In genomic region chr10:95313524-95313923, GRCm38 (mm10) we compare ENCODE assay signal across 12 mouse cellular contexts. TPM values are rescaled to one million over a fixed set of nuclear protein-coding genes. Genes with fewer than 3 reads are reported as not detected.
DNase-seq lines count a peak whose midpoint lies in the region; ATAC-seq and TF ChIP-seq lines count a peak whose summit lies in the region.
"Had no signal": no experiment of that assay in that cellular context is flagged by ENCODE, and none has a peak within 500 bp of the region (broad histone marks: within the 10 kb centered on the region; RNA-seq: fewer than 3 reads in every experiment).

No protein-coding gene starts in this region.

- no peak for TF ChIP-seq CTCF in liver, postnatal 0 days (IDR thresholded peaks at IDR 0.05; ENCODE audit: low read depth)
- no peak for TF ChIP-seq CTCF in midbrain, postnatal 0 days (IDR thresholded peaks at IDR 0.05)

- H3K4me1 ChIP-seq in liver, postnatal 0 days (ENCODE audit: insufficient read depth), result 0 out of 2 replicates have a peak, but pooled peaks cover 2% of the 10 kb centered on the region
- H3K4me1 ChIP-seq in liver, embryonic 11.5 days (replicated peaks; ENCODE audit: control insufficient read depth, insufficient read depth, low read length), result peaks cover 10% of the 10 kb centered on the region
- H3K4me1 ChIP-seq in midbrain, postnatal 0 days (ENCODE audit: insufficient read depth, low read length), result no peaks in the 10 kb centered on the region

- no peak overlapping the region for H3K4me2 ChIP-seq in liver, postnatal 0 days (ENCODE audit: low read depth, low read length)
- no peak overlapping the region for H3K4me2 ChIP-seq in liver, embryonic 11.5 days
- H3K4me2 ChIP-seq in midbrain, postnatal 0 days (ENCODE audit: low read depth, low read length, poor library complexity, severe bottlenecking), result no peak overlapping the region
- H3K4me2 ChIP-seq: midbrain, embryonic 13.5 days had no signal

- DNase-seq in liver, postnatal 0 days, result no peak
- no peak for DNase-seq in liver, embryonic 11.5 days (ENCODE audit: low spot score)
- DNase-seq in R1 (ENCODE audit: low read depth, low spot score), result peak; percentile 38
- DNase-seq in heart, postnatal 4 days, result peak; percentile 56
- peak; percentile 26 for DNase-seq in thymus, postnatal 25 days
- DNase-seq in right cerebral cortex, postnatal 36 days (ENCODE audit: low spot score in 2 of 2), result no peak
- no peak for DNase-seq in midbrain, postnatal 0 days (ENCODE audit: low spot score)
- DNase-seq in ovary, adult 18-20 months (ENCODE audit: low spot score), result no peak
- DNase-seq: cerebellum, postnatal 14 days; liver had no signal

- H3K9ac ChIP-seq in liver, postnatal 0 days (replicated peaks), result no peak overlapping the region
- no peak overlapping the region for H3K9ac ChIP-seq in liver, embryonic 11.5 days (ENCODE audit: low read depth, low read length)
- H3K9ac ChIP-seq in midbrain, postnatal 0 days (replicated peaks; ENCODE audit: low read length, poor library complexity, severe bottlenecking), result no peak overlapping the region
- H3K9ac ChIP-seq: midbrain, embryonic 13.5 days had no signal

- 65% methylated on average over 9 of the region's 9 CpGs for WGBS in liver, postnatal 0 days (ENCODE audit: insufficient replicate concordance)
- WGBS in liver, embryonic 11.5 days, result 57% methylated on average over 9 of the region's 9 CpGs
- 87% methylated on average over 9 of the region's 9 CpGs for WGBS in midbrain, postnatal 0 days

- no peak overlapping the region for H3K27ac ChIP-seq in liver, postnatal 0 days (ENCODE audit: low read depth)
- no peak overlapping the region for H3K27ac ChIP-seq in liver, embryonic 11.5 days (ENCODE audit: low read depth, low read length)
- H3K27ac ChIP-seq in midbrain, postnatal 0 days (ENCODE audit: low read depth, low read length), result no peak overlapping the region
- H3K27ac ChIP-seq: hindbrain, postnatal 0 days; midbrain, embryonic 13.5 days had no signal

- TF ChIP-seq EP300 in liver, postnatal 0 days (IDR thresholded peaks at IDR 0.05; ENCODE audit: low read depth), result no peak

- peaks cover 5% of the 10 kb centered on the region; the same call in 1 of the 2 replicates for H3K36me3 ChIP-seq in liver, postnatal 0 days (replicated peaks; ENCODE audit: insufficient read depth, low read length)
- H3K36me3 ChIP-seq in liver, embryonic 11.5 days (ENCODE audit: control insufficient read depth, insufficient read depth, low read length), result no peaks in the 10 kb centered on the region
- H3K36me3 ChIP-seq in midbrain, postnatal 0 days (ENCODE audit: insufficient read depth, low read length), result no peaks in the 10 kb centered on the region
- H3K36me3 ChIP-seq: midbrain, embryonic 13.5 days had no signal

- peak; percentile 44; the same call in 1 of the 2 replicates for ATAC-seq in liver, postnatal 0 days
- ATAC-seq in liver, embryonic 11.5 days (replicated peaks; ENCODE audit: low FRiP score), result no peak
- no peak for ATAC-seq in midbrain, postnatal 0 days (ENCODE audit: low FRiP score)
- ATAC-seq: hindbrain, postnatal 0 days; midbrain, embryonic 13.5 days had no signal

- no peaks in the 10 kb centered on the region for H3K27me3 ChIP-seq in liver, postnatal 0 days (ENCODE audit: insufficient read depth, low read length)
- H3K27me3 ChIP-seq in liver, embryonic 11.5 days (replicated peaks; ENCODE audit: control insufficient read depth, insufficient read depth, low read length), result no peaks in the 10 kb centered on the region
- H3K27me3 ChIP-seq in midbrain, postnatal 0 days (ENCODE audit: insufficient read depth, low read length), result no peaks in the 10 kb centered on the region

- H3K9me3 ChIP-seq in liver, postnatal 0 days (ENCODE audit: low read length), result no peaks in the 10 kb centered on the region
- no peaks in the 10 kb centered on the region for H3K9me3 ChIP-seq in liver, embryonic 11.5 days (ENCODE audit: control insufficient read depth, low read length)
- H3K9me3 ChIP-seq in midbrain, postnatal 0 days (ENCODE audit: low read length), result no peaks in the 10 kb centered on the region
- H3K9me3 ChIP-seq: midbrain, embryonic 13.5 days had no signal

- no peak overlapping the region for H3K4me3 ChIP-seq in liver, postnatal 0 days (ENCODE audit: low read depth, low read length)
- no peak overlapping the region for H3K4me3 ChIP-seq in liver, embryonic 11.5 days (ENCODE audit: low read depth, low read length)
- no peak overlapping the region for H3K4me3 ChIP-seq in midbrain, postnatal 0 days (ENCODE audit: low read depth, low read length)
- H3K4me3 ChIP-seq: midbrain, embryonic 13.5 days had no signal

RNA-seq across cellular contexts. Expression of gene Cradd, which starts 10.4 kb away (rescaled TPM):
- polyA plus RNA-seq in liver, postnatal 0 days (2015; fragmentation: Nextera tagmentation; extraction: Ambion mirVana), result 6.5 and 8.4 TPM in 2 replicates
- 10.1 and 10.5 TPM in 2 replicates for polyA plus RNA-seq in liver, embryonic 11.5 days (2014; fragmentation: Nextera tagmentation; extraction: Ambion mirVana)
- 10 to 100 TPM; 11.3 to 12.2 TPM for total RNA-seq in heart, postnatal 4 days (2021)
- total RNA-seq in midbrain, postnatal 0 days (2014; rRNA removed), result 8.2 and 10.3 TPM in 2 replicates
- polyA plus RNA-seq in midbrain, postnatal 0 days (2015; fragmentation: Nextera tagmentation; extraction: Ambion mirVana), result 9.2 and 11.5 TPM in 2 replicates

Comparison
In these comparisons a context has a peak if more than half of its experiments do, and no peak if none do; other contexts are left out.
1. DNase-seq: peak in R1 (single experiment), heart, postnatal 4 days (single experiment) and thymus, postnatal 25 days (single experiment); none in liver, postnatal 0 days (single experiment), liver, embryonic 11.5 days (single experiment), right cerebral cortex, postnatal 36 days (0 of 2), midbrain, postnatal 0 days (single experiment) and ovary, adult 18-20 months (single experiment).